Mouse (Mus musculus): ENCODE data around the gene Rps16.

DNA sequence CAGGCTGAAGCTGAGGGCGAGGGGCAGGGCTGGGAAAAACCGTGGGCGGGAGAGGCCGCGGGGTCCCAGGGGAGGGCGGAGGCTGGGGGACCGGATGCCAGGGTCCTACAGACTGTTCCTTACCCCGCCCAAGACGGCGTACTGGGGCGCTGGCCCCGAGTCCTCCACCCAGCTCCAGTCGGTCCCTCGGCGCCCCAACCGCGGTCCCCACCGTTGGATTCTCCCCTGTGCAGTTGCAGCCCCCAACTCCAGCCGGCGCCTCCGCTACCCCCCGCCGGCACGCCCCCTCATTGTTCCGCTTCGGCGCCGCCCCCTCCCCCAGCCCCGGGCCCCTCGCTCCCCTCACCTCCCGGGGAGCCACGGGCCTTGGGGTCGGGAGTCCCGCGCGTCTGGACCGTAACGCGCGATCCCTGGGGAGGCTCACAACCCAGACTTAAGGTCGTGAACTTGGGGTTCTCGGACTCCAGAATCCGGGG, 21.1 kb downstream of the Rps16 start:
- TF ChIP-seq TAL1 (IDR thresholded peaks at IDR 0.05; ENCODE audit: low read length): no peak
- no peak for TF ChIP-seq GATA1 (IDR thresholded peaks at IDR 0.05; ENCODE audit: low read length)
